Mouse (Mus musculus): ENCODE measurements around the gene Timm50.

DNA sequence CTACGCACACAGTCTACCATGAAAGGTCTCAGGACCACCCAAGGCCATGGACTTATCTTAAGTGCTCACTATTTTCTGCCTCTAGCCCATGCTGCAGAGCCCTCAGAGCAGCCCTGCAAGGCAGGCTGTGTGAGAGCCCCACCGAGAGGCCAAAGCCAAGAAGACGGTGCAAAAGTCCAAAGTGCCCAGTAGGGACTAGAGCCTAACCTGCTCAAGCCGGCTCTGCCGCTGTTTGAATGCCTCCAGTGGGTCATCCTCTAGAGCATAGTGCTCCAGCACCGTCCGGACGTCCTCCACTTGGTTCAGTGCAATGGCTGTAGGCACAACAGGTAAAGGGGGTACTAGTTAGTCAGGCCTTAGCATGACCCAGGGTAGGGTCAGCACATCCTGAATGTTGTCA lies 5.7 kb downstream of the Timm50 start:
- TF ChIP-seq CTCF (IDR thresholded peaks at IDR 0.05) (no peak), EP300 (IDR thresholded peaks at IDR 0.05) (no peak)

Data from lung, postnatal 0 days (tissue).